Mouse (Mus musculus) heart, adult 2 months (tissue): ENCODE results near the gene Katnb1.

Experiments used
- CTCF ChIP-seq: fragments of 200-600 bp; IDR thresholded peaks from 2 replicates; pipeline ENCODE4 v1.8.1; 2022; ENCODE audit warnings: antibody characterized with exemption, mild to moderate bottlenecking, moderate library complexity
- EP300 ChIP-seq: fragments of 200-500 bp; IDR thresholded peaks from 2 replicates; pipeline ENCODE4 v1.6.1; 2011; ENCODE audit warnings: low read depth, low read length, control low read depth; ENCODE audit not compliant: insufficient read depth
- POLR2A ChIP-seq: fragments of 200-500 bp; IDR thresholded peaks from 2 replicates; pipeline ENCODE4 v1.6.1; 2011; ENCODE audit warnings: mild to moderate bottlenecking, low read depth, low read length, control low read depth; ENCODE audit not compliant: insufficient read depth

GRCm38 (mm10) chr8:95047884-95048680 is 32.9 kb upstream of the Katnb1 start:
- no peak for TF ChIP-seq CTCF
- no peak for TF ChIP-seq POLR2A
- no peak for TF ChIP-seq EP300
